Mouse (Mus musculus) liver, adult 2 months (tissue): Measurements from ENCODE around the gene Pan2. TPM values are rescaled to one million over a fixed set of nuclear protein-coding genes. Genes with fewer than 3 reads are reported as not detected.
"Not testable (repeated sequence)": the region's sequence is repeated elsewhere in the genome, so short reads cannot be mapped to it uniquely, and the experiment has no call there.

Experiments used
- DNase-seq: peaks from one replicate; pipeline ENCODE4 v3.0.0-alpha.2; 2011; ENCODE audit warnings: low read depth, low spot score; ENCODE audit errors: extremely low read depth
- H3K27ac ChIP-seq: fragments of 200-500 bp; replicated peaks from 2 replicates; pipeline ENCODE4 v1.5.1; 2012; ENCODE audit warnings: low read depth, mild to moderate bottlenecking, control low read depth, inconsistent platforms, low read length; ENCODE audit not compliant: insufficient read depth
- H3K27me3 ChIP-seq: fragments of 200-500 bp; 2 replicates; pipeline ENCODE4 v1.6.1; 2012; ENCODE audit warnings: mild to moderate bottlenecking, moderate library complexity, low read length, inconsistent platforms; ENCODE audit not compliant: control insufficient read depth, insufficient read depth
- H3K36me3 ChIP-seq: fragments of 200-500 bp; 2 replicates; pipeline ENCODE4 v1.6.1; 2012; ENCODE audit warnings: low read length, inconsistent platforms; ENCODE audit not compliant: control insufficient read depth, insufficient read depth
- H3K4me1 ChIP-seq: fragments of 200-500 bp; 2 replicates; pipeline ENCODE4 v1.6.1; 2011; ENCODE audit warnings: low read length; ENCODE audit not compliant: control insufficient read depth, insufficient read depth
- H3K4me3 ChIP-seq: fragments of 200-500 bp; 2 replicates; pipeline ENCODE4 v1.5.1; 2011; ENCODE audit warnings: low read depth, mild to moderate bottlenecking, control low read depth, low read length, moderate library complexity; ENCODE audit not compliant: insufficient read depth
- H3K79me2 ChIP-seq: fragments of 200-500 bp; 2 replicates; pipeline ENCODE4 v1.6.1; 2012; ENCODE audit warnings: inconsistent platforms, mild to moderate bottlenecking, low read length, moderate library complexity; ENCODE audit not compliant: control insufficient read depth, insufficient read depth
- H3K9ac ChIP-seq: fragments of 200-500 bp; 2 replicates; pipeline ENCODE4 v1.6.1; 2012; ENCODE audit warnings: low read depth, mild to moderate bottlenecking, control low read depth, inconsistent platforms, low read length
- CTCF ChIP-seq: fragments of 200-500 bp; IDR thresholded peaks from 2 replicates; pipeline ENCODE4 v1.5.1; 2011; ENCODE audit warnings: low read depth, low read length, control low read depth
- POLR2A ChIP-seq: fragments of 200-500 bp; IDR thresholded peaks from 2 replicates; pipeline ENCODE4 v1.6.1; 2011; ENCODE audit warnings: low read length, control low read depth; ENCODE audit not compliant: insufficient read depth; ENCODE audit errors: extremely low read depth
- WGBS: fragments of 180-500 bp; shearing (Covaris S2); methylation state at CpG from one replicate; pipeline ENCODE4 v1.1.7; 2018; 5-methylcytosine and 5-hydroxymethylcytosine counted together
- polyA plus RNA-seq: library from polyadenylated mRNA; depleted of rRNA; stranded (reverse); fragments of >200 nt; gene quantifications from 2 replicates; pipeline ENCODE4 v1.2.3, GENCODE M21; 2012
- total RNA-seq: library from RNA; depleted of rRNA; stranded (reverse); fragments of >200 nt; gene quantifications from 2 replicates; pipeline ENCODE4 v1.2.3, GENCODE M21; 2014

Pan2 gene
- total and polyA plus RNA-seq, 2 experiments, result 9.1 to 20.3 TPM

DNA sequence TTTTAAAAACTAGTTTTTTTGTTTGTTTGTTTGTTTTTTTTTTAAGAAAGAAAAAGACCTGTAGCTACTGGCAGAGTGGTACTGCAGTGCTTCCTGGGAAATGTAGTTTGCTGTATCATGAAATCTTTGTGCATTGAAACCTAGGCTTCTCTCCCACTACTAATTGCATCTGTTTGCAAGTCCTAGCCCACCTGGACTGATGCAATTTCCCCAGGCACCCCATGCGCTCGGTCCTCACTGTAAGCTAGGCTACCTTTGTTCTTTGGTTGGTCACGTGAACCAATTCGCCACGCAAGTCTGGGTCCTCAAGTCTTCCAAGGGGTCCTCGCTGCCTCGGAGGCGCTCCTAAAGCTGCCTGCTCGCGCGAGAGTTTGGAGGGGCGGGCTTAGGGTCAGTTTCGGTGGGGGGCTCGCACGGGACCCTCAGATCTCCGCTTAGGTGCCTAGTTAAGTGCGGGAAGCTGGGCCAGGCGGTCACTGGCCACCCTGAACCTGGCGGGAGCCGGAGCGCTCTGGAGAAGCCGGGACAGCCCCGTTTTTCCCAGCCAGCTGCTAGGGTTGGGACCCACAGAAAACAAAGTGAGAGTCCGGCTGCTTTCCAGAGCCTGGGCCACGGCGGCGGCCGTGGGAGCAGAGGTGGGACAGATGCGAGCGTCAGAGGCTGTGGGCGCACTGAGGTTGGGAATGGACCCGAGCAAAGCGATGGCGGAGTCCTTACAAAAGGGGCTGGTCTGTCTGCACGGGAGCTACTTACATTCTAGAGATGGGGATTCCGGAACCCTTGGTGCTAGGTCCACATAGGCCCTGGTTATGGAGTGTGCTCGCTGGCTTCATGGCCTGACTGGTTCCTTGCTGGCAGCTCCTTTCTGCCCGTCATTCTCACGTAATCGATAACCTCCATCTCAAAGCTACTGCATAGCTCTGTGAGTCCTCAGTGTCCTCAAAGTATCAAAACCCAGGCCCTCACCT lies 19.3 kb downstream of the Pan2 start, which contains the start of gene Cnpy2:
Gene Cnpy2 (plus strand): TSS at position 319 of the 968 bp plus-strand sequence.
- under 1% methylated on average over 40 of the region's 40 CpGs for WGBS
- Histone ChIP-seq H3K4me1 (peaks cover 8% of the 10 kb centered on the region), H3K4me3 (peak within 1 kb of the TSS; percentile 91), H3K27me3 (no peaks in the 10 kb centered on the region), H3K9ac (peak within 1 kb of the TSS; percentile 91), H3K27ac (peak within 1 kb of the TSS; percentile 97), H3K36me3 (peaks cover 33% of the 10 kb centered on the region), H3K79me2 (no peaks in the 10 kb centered on the region; the same call in 1 of the 2 replicates)
- DNase-seq, result peak; percentile 79
- TF ChIP-seq CTCF, result no peak
- 0 out of 2 replicates have a peak, but pooled peaks have one; percentile 42 for TF ChIP-seq POLR2A

GRCm38 (mm10) chr10:128323516-128323915 lies 20.4 kb downstream of the Pan2 start:
- H3K4me1 ChIP-seq, result peaks cover 8% of the 10 kb centered on the region
- no peaks in the 10 kb centered on the region for H3K27me3 ChIP-seq
- H3K36me3 ChIP-seq, result peaks cover 29% of the 10 kb centered on the region
- H3K4me3 ChIP-seq, result peak overlapping the region; percentile 91; the same call in 1 of the 2 replicates
- TF ChIP-seq POLR2A, result no peak
- TF ChIP-seq CTCF, result no peak
- H3K79me2 ChIP-seq, result no peaks in the 10 kb centered on the region; the same call in 1 of the 2 replicates
- DNase-seq, result no peak
- whole genome bisulfite sequencing, result 65% methylated on average over 8 of the region's 8 CpGs
- peak overlapping the region; percentile 91 for H3K9ac ChIP-seq
- H3K27ac ChIP-seq, result peak overlapping the region; percentile 97

- Histone ChIP-seq H3K79me2 (no peaks in the 10 kb centered on the region; the same call in 1 of the 2 replicates), H3K27ac (no peak overlapping the region), H3K36me3 (peaks cover 28% of the 10 kb centered on the region), H3K27me3 (no peaks in the 10 kb centered on the region), H3K4me1 (peaks cover 5% of the 10 kb centered on the region), H3K4me3 (no peak overlapping the region), H3K9ac (no peak overlapping the region)
- no peak for DNase-seq
- 95% methylated on average over 8 of the region's 8 CpGs for WGBS
- TF ChIP-seq POLR2A (no peak), CTCF (no peak)
These were observed 23.7 kb downstream of the Pan2 start for GRCm38 (mm10) chr10:128326825-128327224.

GRCm38 (mm10) chr10:128327610-128328009 lies 24.5 kb downstream of the Pan2 start:
- Histone ChIP-seq H3K9ac (no peak overlapping the region), H3K36me3 (peaks cover 28% of the 10 kb centered on the region), H3K79me2 (no peaks in the 10 kb centered on the region; the same call in 1 of the 2 replicates), H3K27ac (no peak overlapping the region), H3K4me1 (peaks cover 5% of the 10 kb centered on the region), H3K4me3 (no peak overlapping the region), H3K27me3 (no peaks in the 10 kb centered on the region)
- DNase-seq, result no peak
- 90% methylated on average over 10 of the region's 10 CpGs for WGBS
- TF ChIP-seq POLR2A (no peak), CTCF (no peak)

- not testable (repeated sequence) for H3K27ac ChIP-seq, H3K4me3 ChIP-seq, DNase-seq, H3K36me3 ChIP-seq, H3K9ac ChIP-seq, H3K79me2 ChIP-seq, H3K27me3 ChIP-seq, H3K4me1 ChIP-seq
- 78% methylated on average over 6 of the region's 6 CpGs for WGBS
These were observed 29.5 kb downstream of the Pan2 start for GRCm38 (mm10) chr10:128332358-128333249.
